Mouse (Mus musculus) liver, embryonic 12.5 days (tissue): ENCODE measurements around the gene Ugt1a5. TPM values are rescaled to one million over a fixed set of nuclear protein-coding genes. Genes with fewer than 3 reads are reported as not detected.
"Not testable (repeated sequence)": the region's sequence is repeated elsewhere in the genome, so short reads cannot be mapped to it uniquely, and the experiment has no call there.

Experiments used
- ATAC-seq: fragments of 200-750 bp; cut with Nextera tagmentation; 2 replicates; pipeline ENCODE4 v1.8.0; 2017; ENCODE audit warnings: moderate number of reproducible peaks, mild to moderate bottlenecking, moderate library complexity
- H3K27ac ChIP-seq: fragments of 300-500 bp; sonication (generic); 2 replicates; pipeline ENCODE4 v1.5.1; 2016; ENCODE audit warnings: mild to moderate bottlenecking
- H3K27me3 ChIP-seq: fragments of 300-500 bp; sonication (generic); replicated peaks from 2 replicates; pipeline ENCODE4 v1.6.1; 2016; ENCODE audit warnings: mild to moderate bottlenecking, moderate library complexity
- H3K36me3 ChIP-seq: fragments of 300-500 bp; sonication (generic); 2 replicates; pipeline ENCODE4 v1.6.1; 2016; ENCODE audit warnings: mild to moderate bottlenecking, moderate library complexity
- H3K4me1 ChIP-seq: fragments of 300-500 bp; sonication (generic); 2 replicates; pipeline ENCODE4 v1.6.1; 2016
- H3K4me2 ChIP-seq: fragments of 300-500 bp; sonication (generic); 2 replicates; pipeline ENCODE4 v1.6.1; 2016; ENCODE audit warnings: mild to moderate bottlenecking, moderate library complexity
- H3K4me3 ChIP-seq: fragments of 300-500 bp; sonication (generic); 2 replicates; pipeline ENCODE4 v1.5.1; 2016; ENCODE audit warnings: mild to moderate bottlenecking, moderate library complexity
- H3K9ac ChIP-seq: fragments of 300-500 bp; sonication (generic); 2 replicates; pipeline ENCODE4 v1.6.1; 2016; ENCODE audit warnings: mild to moderate bottlenecking, moderate library complexity
- H3K9me3 ChIP-seq: fragments of 300-500 bp; sonication (generic); replicated peaks from 2 replicates; pipeline ENCODE4 v1.6.1; 2016; ENCODE audit warnings: mild to moderate bottlenecking, moderate library complexity
- WGBS: fragments of 180-500 bp; shearing (Covaris S2); methylation state at CpG from one replicate; pipeline ENCODE4 v1.1.7; 2016; ENCODE audit not compliant: insufficient replicate concordance; 5-methylcytosine and 5-hydroxymethylcytosine counted together
- polyA plus RNA-seq: library from polyadenylated mRNA; unstranded; fragments of >200 nt; fragmentation: Nextera tagmentation; extraction: Ambion mirVana; gene quantifications from 2 replicates; pipeline ENCODE4 v1.2.1, GENCODE M21; 2016

Ugt1a5 gene
- polyA plus RNA-seq, 1 experiment from 2014 or later, result not detected

DNA sequence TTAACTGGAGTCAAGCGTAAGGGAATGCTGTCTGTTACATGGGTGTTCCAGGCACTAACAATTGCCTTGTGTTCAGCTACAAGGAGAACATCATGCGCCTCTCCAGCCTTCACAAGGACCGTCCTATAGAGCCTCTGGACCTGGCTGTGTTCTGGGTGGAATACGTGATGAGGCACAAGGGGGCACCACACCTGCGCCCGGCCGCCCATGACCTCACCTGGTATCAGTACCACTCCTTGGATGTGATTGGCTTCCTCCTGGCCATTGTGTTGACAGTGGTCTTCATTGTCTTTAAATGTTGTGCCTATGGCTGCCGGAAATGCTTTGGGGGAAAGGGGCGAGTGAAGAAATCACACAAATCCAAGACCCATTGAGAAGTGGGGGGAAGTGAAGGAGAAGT is 52.2 kb downstream of the Ugt1a5 start:
- Histone ChIP-seq H3K9ac (no peak overlapping the region), H3K36me3 (no peaks in the 10 kb centered on the region), H3K27me3 (no peaks in the 10 kb centered on the region), H3K27ac (no peak overlapping the region), H3K9me3 (peaks cover 41% of the 10 kb centered on the region), H3K4me3 (no peak overlapping the region), H3K4me1 (no peaks in the 10 kb centered on the region), H3K4me2 (no peak overlapping the region)
- WGBS, result 61% methylated on average over 9 of the region's 9 CpGs
- no peak for ATAC-seq

DNA sequence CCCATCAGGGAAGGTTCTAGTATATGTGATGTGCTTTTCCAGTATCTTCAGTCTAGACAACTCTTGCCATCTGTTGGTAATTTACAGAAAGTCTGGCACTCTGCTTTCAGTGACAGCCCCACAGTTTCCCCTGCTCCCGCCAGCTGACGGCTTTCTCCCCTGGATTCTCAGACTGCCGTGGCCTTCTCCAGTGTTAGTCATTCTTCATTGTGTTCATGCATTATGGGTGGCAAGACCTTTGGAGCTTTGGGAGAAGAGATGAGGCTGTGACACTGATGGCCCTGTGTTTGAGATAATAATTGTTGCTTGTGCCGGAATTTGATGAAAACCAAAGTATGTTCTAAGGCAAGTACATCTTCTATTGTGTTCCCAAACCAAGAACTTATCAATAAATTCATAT is 52.8 kb downstream of the Ugt1a5 start:
- Histone ChIP-seq H3K4me3 (no peak overlapping the region), H3K9ac (no peak overlapping the region), H3K27ac (no peak overlapping the region), H3K4me1 (no peaks in the 10 kb centered on the region), H3K4me2 (no peak overlapping the region), H3K36me3 (no peaks in the 10 kb centered on the region), H3K27me3 (no peaks in the 10 kb centered on the region), H3K9me3 (peaks cover 36% of the 10 kb centered on the region)
- no peak for ATAC-seq
- 40% methylated on average over 4 of the region's 4 CpGs for WGBS

DNA sequence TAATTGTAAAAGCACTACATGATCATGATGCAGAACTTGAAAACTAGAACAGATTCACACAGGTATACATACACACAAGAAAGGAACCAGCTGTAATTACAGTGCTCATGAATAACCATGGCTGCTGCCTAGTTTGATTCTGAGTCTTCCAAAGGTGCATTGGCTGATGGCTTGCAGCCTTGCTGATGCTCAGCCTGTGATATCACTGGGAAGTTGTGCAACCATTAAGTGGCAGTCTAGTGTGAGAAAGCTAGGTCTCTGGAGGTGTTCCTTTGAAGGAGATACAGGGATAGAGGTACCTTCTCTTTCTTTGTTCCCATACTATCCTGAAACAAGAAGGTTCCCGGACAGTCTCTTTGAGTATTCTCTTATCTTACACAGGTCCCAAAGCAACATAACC is 53.2 kb downstream of the Ugt1a5 start:
- ATAC-seq, result no peak
- Histone ChIP-seq H3K27ac (no peak overlapping the region), H3K9ac (no peak overlapping the region), H3K9me3 (peaks cover 31% of the 10 kb centered on the region), H3K4me3 (no peak overlapping the region), H3K36me3 (no peaks in the 10 kb centered on the region), H3K4me2 (no peak overlapping the region), H3K4me1 (no peaks in the 10 kb centered on the region), H3K27me3 (no peaks in the 10 kb centered on the region)
- 15% methylated on average over 1 of the region's 1 CpGs for WGBS

DNA sequence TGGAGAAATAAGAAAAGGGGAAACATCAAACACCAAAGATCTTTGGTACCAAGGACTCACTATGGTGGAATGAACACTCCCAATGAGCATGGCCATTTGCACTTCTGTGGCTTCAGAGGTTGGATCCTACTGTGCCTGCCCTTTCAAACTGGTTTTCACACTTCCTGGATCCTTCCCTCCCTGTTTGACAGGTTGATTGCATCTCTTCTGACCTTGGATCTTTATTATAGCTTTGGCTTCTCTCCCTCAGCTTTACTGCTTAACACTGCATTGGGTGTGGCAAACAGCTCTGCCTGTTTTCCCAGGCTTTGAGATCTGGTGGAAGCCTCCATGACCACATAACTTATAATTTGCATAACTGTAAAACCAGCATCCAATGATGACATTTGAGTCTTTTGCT is 54.5 kb downstream of the Ugt1a5 start:
- Histone ChIP-seq H3K9me3 (peaks cover 21% of the 10 kb centered on the region), H3K9ac (no peak overlapping the region), H3K4me3 (no peak overlapping the region), H3K36me3 (no peaks in the 10 kb centered on the region), H3K27ac (no peak overlapping the region), H3K4me2 (no peak overlapping the region), H3K4me1 (no peaks in the 10 kb centered on the region), H3K27me3 (no peaks in the 10 kb centered on the region)
- ATAC-seq, result no peak

DNA sequence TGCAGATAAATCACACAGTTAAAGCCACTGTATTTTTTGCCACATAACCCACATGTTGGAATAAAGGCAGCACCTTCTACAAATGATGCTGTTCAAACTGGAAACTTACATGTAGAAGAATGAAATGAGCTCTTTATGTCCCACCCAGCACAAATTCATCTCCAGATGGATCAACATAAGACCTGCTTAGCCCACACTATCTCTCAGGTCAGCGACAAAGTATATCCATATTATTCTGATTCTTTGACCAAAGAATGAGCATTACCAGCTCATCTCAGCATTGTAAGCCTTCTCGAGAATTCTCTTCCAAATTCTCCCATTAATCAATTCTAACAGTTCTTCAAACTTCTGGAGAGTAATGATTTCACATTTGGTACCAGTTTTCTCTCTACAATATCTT is 56.4 kb downstream of the Ugt1a5 start:
- Histone ChIP-seq H3K27me3 (no peaks in the 10 kb centered on the region), H3K36me3 (no peaks in the 10 kb centered on the region), H3K4me2 (no peak overlapping the region), H3K4me1 (no peaks in the 10 kb centered on the region), H3K9ac (no peak overlapping the region), H3K27ac (no peak overlapping the region), H3K4me3 (no peak overlapping the region), H3K9me3 (peaks cover 22% of the 10 kb centered on the region)
- ATAC-seq, result no peak
- WGBS, result 38% methylated on average over 2 of the region's 2 CpGs

DNA sequence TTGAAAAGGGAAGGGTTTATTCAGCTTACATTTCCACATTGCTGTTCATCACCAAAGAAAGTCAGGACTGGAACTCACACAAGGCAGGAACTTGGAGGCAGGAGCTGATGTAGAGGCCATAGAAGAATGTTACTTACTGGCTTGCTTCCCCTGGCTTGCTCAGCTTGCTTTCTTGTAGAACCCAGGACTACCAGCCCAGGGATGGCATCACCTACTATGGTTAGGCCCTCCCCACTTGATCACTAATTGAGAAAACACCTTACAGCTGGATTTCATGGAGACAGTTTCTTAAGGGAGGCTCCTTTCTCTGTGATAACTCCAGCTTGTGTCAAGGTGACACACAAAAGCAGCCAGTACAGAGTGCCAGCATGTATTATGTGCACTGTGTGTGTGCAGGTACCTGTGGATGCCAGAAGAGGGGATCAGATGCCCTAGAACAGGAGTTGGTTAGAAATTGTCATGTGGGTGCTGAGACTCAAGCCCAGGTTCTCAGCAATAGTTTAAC is 57.3 kb downstream of the Ugt1a5 start:
- H3K27ac ChIP-seq, H3K4me3 ChIP-seq, H3K27me3 ChIP-seq, ATAC-seq, H3K4me2 ChIP-seq, H3K36me3 ChIP-seq, H3K9ac ChIP-seq, H3K4me1 ChIP-seq: not testable (repeated sequence)
- peaks cover 24% of the 10 kb centered on the region for H3K9me3 ChIP-seq

DNA sequence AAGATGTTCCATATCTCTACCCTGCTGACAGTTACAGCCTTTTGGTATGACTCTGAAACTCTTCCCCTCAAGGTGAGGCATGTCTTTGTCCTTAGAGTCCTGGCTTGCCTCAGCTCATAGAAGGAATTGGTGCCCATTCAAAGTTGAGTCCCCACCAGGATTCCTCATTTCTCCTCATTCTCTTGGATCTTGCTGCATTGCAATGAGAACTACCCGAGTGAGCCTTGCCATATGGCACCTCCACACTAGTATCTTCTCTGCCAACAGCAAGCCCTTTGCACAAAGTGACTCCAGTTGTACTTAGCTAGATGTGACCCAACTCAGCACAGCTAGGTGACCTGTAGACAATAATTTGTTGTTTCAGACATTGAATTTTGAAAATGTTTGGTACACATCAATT is 57.8 kb downstream of the Ugt1a5 start:
- ATAC-seq, result no peak
- H3K27ac ChIP-seq, result no peak overlapping the region
- H3K4me3 ChIP-seq, result no peak overlapping the region
- no peaks in the 10 kb centered on the region for H3K27me3 ChIP-seq
- WGBS, result 28% methylated on average over 1 of the region's 1 CpGs
- H3K4me2 ChIP-seq, result no peak overlapping the region
- no peaks in the 10 kb centered on the region for H3K36me3 ChIP-seq
- peaks cover 28% of the 10 kb centered on the region for H3K9me3 ChIP-seq
- H3K4me1 ChIP-seq, result no peaks in the 10 kb centered on the region
- H3K9ac ChIP-seq, result no peak overlapping the region

DNA sequence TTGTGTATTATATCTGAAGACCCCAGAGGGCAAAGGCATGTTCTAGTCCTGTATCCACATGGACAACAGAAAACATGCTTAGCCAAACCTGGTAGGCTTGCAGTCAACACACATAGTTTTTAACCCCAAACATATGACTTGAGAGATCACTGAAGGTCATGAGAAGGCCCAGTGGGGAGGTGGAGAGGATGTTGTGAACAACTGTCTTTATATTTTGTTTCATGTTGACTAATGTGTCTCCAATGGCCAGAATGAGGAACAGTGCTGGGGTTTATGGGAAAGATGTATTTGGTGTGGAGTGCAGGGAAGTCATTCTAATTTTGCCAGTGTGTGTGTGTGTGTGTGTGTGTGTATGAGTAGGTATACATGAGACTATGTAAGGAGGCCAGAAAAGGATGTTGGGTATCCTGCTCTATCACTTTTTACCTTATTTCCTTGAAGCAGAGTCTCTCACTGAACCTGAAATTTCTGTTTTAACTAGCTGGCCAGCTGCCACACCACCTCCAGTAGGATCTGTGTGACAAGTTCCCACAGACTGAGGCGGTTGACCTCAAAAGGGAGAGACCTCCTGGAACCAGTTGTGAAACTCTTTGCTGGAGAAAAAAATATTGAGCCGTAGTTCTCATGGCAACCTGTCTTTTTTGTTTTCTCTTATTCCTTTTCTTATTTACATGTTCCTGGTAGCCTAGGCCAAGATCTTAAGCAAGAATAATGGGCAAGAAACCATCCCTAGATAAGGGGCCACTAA is 58.4 kb downstream of the Ugt1a5 start:
- H3K27ac ChIP-seq, result no peak overlapping the region

DNA sequence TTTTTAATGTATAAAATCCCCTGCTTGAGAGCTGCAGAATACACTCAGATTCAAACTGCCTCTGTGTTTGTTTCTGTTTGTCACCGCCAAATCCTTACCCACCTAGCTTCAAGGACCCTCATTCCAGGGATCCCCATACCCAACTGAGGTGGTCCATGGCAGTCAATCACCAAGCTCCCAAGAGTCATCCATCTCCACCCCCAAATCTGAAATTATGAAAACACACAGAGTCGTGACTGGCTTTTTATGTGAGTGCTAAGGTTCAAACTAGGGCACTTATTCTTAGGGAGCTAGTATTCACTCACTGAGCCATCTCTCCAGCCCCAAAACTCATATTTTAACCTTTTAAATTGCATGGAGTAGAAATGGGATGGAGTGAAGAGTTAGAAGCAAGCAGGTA is 59.5 kb downstream of the Ugt1a5 start:
- WGBS, result 21% methylated on average over 2 of the region's 2 CpGs
- not testable (repeated sequence) for H3K36me3 ChIP-seq, H3K4me1 ChIP-seq, ATAC-seq, H3K27me3 ChIP-seq, H3K27ac ChIP-seq, H3K9ac ChIP-seq, H3K4me3 ChIP-seq, H3K4me2 ChIP-seq
- H3K9me3 ChIP-seq, result peaks cover 42% of the 10 kb centered on the region

More for the DNA sequence above, 58.4 kb downstream of the Ugt1a5 start:
- Histone ChIP-seq H3K4me1 (no peaks in the 10 kb centered on the region), H3K27me3 (no peaks in the 10 kb centered on the region), H3K4me2 (no peak overlapping the region), H3K36me3 (no peaks in the 10 kb centered on the region), H3K9ac (no peak overlapping the region), H3K4me3 (no peak overlapping the region), H3K9me3 (peaks cover 32% of the 10 kb centered on the region)
- WGBS, result 48% methylated on average over 2 of the region's 2 CpGs
- no peak for ATAC-seq

DNA sequence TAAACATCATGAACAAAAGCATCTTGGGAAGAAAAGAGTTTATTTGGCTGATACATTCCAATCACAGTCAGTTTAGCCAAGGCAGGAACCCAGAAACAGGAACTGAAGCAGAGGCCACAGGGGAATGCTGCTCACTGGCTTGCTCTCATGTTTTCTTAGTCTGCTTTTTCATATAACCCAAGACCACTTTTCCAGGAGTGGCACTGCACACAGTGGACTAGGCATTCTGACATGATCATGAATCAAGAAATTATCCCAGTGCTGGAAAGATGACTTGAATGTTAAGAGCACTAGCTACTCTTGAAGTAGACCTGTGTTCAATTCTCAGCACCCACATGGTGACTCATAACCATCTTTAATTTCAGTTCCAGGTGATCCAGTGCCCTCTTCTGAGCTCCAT is 59.9 kb downstream of the Ugt1a5 start:
- Histone ChIP-seq H3K27ac (no peak overlapping the region), H3K27me3 (no peaks in the 10 kb centered on the region), H3K4me1 (no peaks in the 10 kb centered on the region), H3K9me3 (peaks cover 47% of the 10 kb centered on the region), H3K4me3 (no peak overlapping the region), H3K36me3 (no peaks in the 10 kb centered on the region), H3K4me2 (no peak overlapping the region), H3K9ac (no peak overlapping the region)
- no peak for ATAC-seq

DNA sequence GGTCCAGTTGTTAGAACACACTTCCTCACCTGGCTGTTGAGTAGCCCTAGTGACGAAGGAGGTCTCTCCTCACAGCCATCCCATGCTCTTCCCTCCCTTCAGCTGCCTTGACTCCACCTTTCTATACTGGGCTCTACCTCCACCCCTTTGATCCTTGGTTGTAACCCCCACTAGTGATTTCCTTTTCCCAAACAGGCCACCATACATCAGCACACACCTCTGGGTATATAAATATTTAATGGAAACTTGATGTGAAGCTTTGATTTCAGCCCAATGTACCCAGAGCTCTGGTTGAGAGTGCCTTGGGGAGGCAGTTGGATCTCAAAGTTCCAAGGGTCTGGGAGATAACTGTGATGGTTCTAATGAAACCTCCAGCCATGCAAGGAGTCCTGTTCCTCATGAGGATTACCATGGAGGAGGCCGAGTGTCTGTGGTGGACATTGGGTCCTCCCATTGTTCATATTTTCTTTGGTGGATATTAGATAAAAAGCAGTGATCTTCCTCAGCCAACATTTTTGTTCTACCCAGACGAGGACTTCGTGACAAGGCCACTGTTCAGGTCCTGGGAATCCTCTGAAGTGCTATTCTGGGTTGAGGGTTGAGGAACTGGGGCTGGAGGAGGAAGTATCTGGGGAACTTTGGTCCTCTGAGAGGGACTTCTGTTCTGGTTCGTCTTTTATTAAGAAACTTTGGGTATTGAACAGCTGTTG is 61.0 kb downstream of the Ugt1a5 start, which contains the start of gene Mroh2a:
TSS of gene Mroh2a (plus strand) at position 317 of the 710 bp plus-strand sequence.
- H3K9me3 ChIP-seq, result peaks cover 58% of the 10 kb centered on the region

DNA sequence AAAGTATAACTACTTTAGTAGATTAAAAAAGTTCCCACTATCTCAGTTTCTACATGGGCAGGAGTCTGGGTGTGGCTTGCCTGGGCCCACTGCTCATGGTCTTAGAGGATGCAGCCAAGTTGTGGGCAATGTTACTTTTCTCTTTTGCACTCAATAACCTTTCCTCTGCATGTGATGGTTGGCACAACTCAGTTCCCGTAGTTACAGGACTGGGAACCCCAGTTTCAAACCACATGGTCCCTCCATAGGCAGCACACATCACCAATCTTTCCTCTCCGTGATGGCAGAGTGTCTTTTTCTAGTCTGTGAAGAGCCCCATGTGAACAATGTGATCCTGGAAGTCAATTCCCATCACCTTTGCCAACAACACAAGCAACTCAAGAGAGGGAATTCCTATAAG is 61.7 kb downstream of the Ugt1a5 start:
- H3K4me1 ChIP-seq, result no peaks in the 10 kb centered on the region
- WGBS, result 41% methylated on average over 2 of the region's 2 CpGs
- H3K27me3 ChIP-seq, result no peaks in the 10 kb centered on the region
- peaks cover 63% of the 10 kb centered on the region for H3K9me3 ChIP-seq
- ATAC-seq, result no peak
- no peak overlapping the region for H3K4me3 ChIP-seq
- no peak overlapping the region for H3K9ac ChIP-seq
- H3K27ac ChIP-seq, result no peak overlapping the region
- H3K4me2 ChIP-seq, result no peak overlapping the region
- H3K36me3 ChIP-seq, result no peaks in the 10 kb centered on the region

More for the DNA sequence above, 61.0 kb downstream of the Ugt1a5 start, which contains the start of gene Mroh2a:
- Histone ChIP-seq H3K27me3 (no peaks in the 10 kb centered on the region), H3K4me1 (no peaks in the 10 kb centered on the region), H3K36me3 (no peaks in the 10 kb centered on the region), H3K4me3 (no peak within 1 kb of the TSS), H3K9ac (no peak within 1 kb of the TSS), H3K4me2 (no peak within 1 kb of the TSS), H3K27ac (no peak within 1 kb of the TSS)
- ATAC-seq, result no peak
- 35% methylated on average over 5 of the region's 5 CpGs for WGBS
